Mouse (Mus musculus): ENCODE data around the gene Gtf2a2. TPM values are rescaled to one million over a fixed set of nuclear protein-coding genes. Genes with fewer than 3 reads are reported as not detected.

Gene Gtf2a2
- 243 and 244 TPM in 2 replicates for polyA plus RNA-seq (2015; fragmentation: Nextera tagmentation; extraction: Ambion mirVana)

GRCm38 (mm10) chr9:70012408-70012901 is at the start of gene Gtf2a2:
Gene Gtf2a2 (plus strand): TSS chr9:70012550.

GRCm38 (mm10) chr9:69989303-69990121 is 22.8 kb upstream of the Gtf2a2 start, which contains the start of gene Bnip2:
Gene Bnip2 (plus strand): TSS chr9:69989466.

DNA sequence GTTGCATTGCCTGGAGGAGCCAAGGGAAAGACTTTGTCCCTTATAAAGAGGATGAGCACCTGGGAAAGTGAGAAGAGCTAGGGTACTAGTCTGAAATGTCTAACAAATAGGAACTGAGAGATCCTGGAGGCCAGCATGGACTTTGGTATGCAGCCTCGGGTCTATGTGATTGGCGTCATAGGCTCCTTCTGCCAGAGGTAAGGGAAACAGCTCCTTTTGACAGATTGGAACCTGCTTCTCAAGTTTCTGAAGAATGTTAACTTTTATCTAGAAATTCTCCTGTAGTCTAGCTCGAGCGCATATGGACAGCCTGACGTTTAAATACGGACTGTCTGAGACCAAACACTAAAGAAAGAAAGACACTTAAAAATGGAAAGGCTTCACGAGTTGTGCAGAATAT is 25.6 kb downstream of the Gtf2a2 start, which contains the start of gene Gcnt3:
Gene Gcnt3 (minus strand): TSS at position 101 of the 400 bp plus-strand sequence.

Other genes starting within 250 kb of the Gtf2a2 start
- 42.0 and 45.9 TPM in 2 replicates for gene Bnip2, start 23.1 kb upstream of the Gtf2a2 start, polyA plus RNA-seq (2015; fragmentation: Nextera tagmentation; extraction: Ambion mirVana)
- not detected in 2 replicates for gene Gcnt3, start 25.5 kb downstream of the Gtf2a2 start, polyA plus RNA-seq (2015; fragmentation: Nextera tagmentation; extraction: Ambion mirVana)
- 15.4 and 16.6 TPM in 2 replicates for gene Fam81a, start 130.0 kb downstream of the Gtf2a2 start, polyA plus RNA-seq (2015; fragmentation: Nextera tagmentation; extraction: Ambion mirVana)
- gene Myo1e, start 194.8 kb downstream of the Gtf2a2 start, polyA plus RNA-seq (2015; fragmentation: Nextera tagmentation; extraction: Ambion mirVana) = 3.5 and 4.0 TPM in 2 replicates